Mouse (Mus musculus) limb, embryonic 14.5 days (tissue): ENCODE data around the gene Hist1h3g. TPM values are rescaled to one million over a fixed set of nuclear protein-coding genes. Genes with fewer than 3 reads are reported as not detected.

Experiments
- ATAC-seq: fragments of 200-750 bp; cut with Nextera tagmentation; 2 replicates; pipeline ENCODE4 v1.8.0; 2017; ENCODE audit warnings: low read depth, moderate number of reproducible peaks, moderate TSS enrichment; ENCODE audit not compliant: low FRiP score
- DNase-seq: peaks from one replicate; pipeline ENCODE4 v3.0.0-alpha.2; 2015; ENCODE audit warnings: low spot score
- H3K27ac ChIP-seq: fragments of 300-500 bp; sonication (generic); replicated peaks from 2 replicates; pipeline ENCODE4 v1.5.1; 2014; ENCODE audit warnings: low read depth, mild to moderate bottlenecking, low read length, moderate library complexity, mixed read lengths
- H3K27me3 ChIP-seq: fragments of 300-500 bp; sonication (generic); 2 replicates; pipeline ENCODE4 v1.6.1; 2014; ENCODE audit warnings: low read length, mixed read lengths; ENCODE audit not compliant: control insufficient read depth, insufficient read depth
- H3K36me3 ChIP-seq: fragments of 300-500 bp; sonication (generic); 2 replicates; pipeline ENCODE4 v1.6.1; 2014; ENCODE audit warnings: mild to moderate bottlenecking, low read length, moderate library complexity, mixed read lengths; ENCODE audit not compliant: control insufficient read depth, insufficient read depth
- H3K4me1 ChIP-seq: fragments of 300-500 bp; sonication (generic); 2 replicates; pipeline ENCODE4 v1.6.1; 2014; ENCODE audit warnings: antibody characterized with exemption, low read length, mixed read lengths; ENCODE audit not compliant: control insufficient read depth, insufficient read depth
- H3K4me2 ChIP-seq: fragments of 300-500 bp; sonication (generic); replicated peaks from 2 replicates; pipeline ENCODE4 v1.6.1; 2014; ENCODE audit warnings: low read depth, mild to moderate bottlenecking, low read length, moderate library complexity; ENCODE audit not compliant: severe bottlenecking
- H3K4me3 ChIP-seq: fragments of 300-500 bp; sonication (generic); replicated peaks from 2 replicates; pipeline ENCODE4 v1.5.1; 2014; ENCODE audit warnings: low read length
- H3K9ac ChIP-seq: fragments of 300-500 bp; sonication (generic); 2 replicates; pipeline ENCODE4 v1.6.1; 2014; ENCODE audit warnings: mild to moderate bottlenecking, low read depth, low read length, moderate library complexity; ENCODE audit not compliant: severe bottlenecking
- H3K9me3 ChIP-seq: fragments of 300-500 bp; sonication (generic); 2 replicates; pipeline ENCODE4 v1.6.1; 2016; ENCODE audit warnings: low read length; ENCODE audit not compliant: control insufficient read depth
- POLR2A ChIP-seq: fragments of 200-500 bp; IDR thresholded peaks from 2 replicates; pipeline ENCODE4 v1.8.0; 2012; ENCODE audit warnings: inconsistent platforms, mild to moderate bottlenecking, moderate library complexity, borderline replicate concordance; ENCODE audit not compliant: insufficient read depth, insufficient read length; ENCODE audit errors: extremely low read depth
- WGBS: fragments of 180-500 bp; shearing (Covaris S2); extraction: QIAGEN DNeasy Blood & Tissue Kit; methylation state at CpG from one replicate; pipeline ENCODE4 v1.1.7; 2014; 5-methylcytosine and 5-hydroxymethylcytosine counted together
- polyA plus RNA-seq, 2 experiments: library from polyadenylated mRNA; depleted of rRNA in 1 of 2; stranded (reverse) in 1 of 2; unstranded in 1 of 2; fragments of >200 nt; fragmentation: Nextera tagmentation in 1 of 2; extraction: Ambion mirVana in 1 of 2; gene quantifications; 2 replicates each; pipeline versions ENCODE4 v1.2.1 to v1.2.3; 2012 to 2014

Gene Hist1h3g
- polyA plus RNA-seq, 2 experiments, result 4.1 to 32.6 TPM

GRCm38 (mm10) chr13:23519416-23519815 is 15.8 kb upstream of the Hist1h3g start:
- Histone ChIP-seq H3K27ac (0 out of 2 replicates have a peak overlapping the region, but pooled peaks have one; percentile 48), H3K27me3 (no peaks in the 10 kb centered on the region), H3K9me3 (no peaks in the 10 kb centered on the region), H3K36me3 (no peaks in the 10 kb centered on the region), H3K4me2 (peak overlapping the region; percentile 73), H3K9ac (no peak overlapping the region), H3K4me1 (0 out of 2 replicates have a peak, but pooled peaks cover 4% of the 10 kb centered on the region), H3K4me3 (peak overlapping the region; percentile 52)
- ATAC-seq (0 out of 2 replicates have a peak, but pooled peaks have one; percentile 14), DNase-seq (peak; percentile 94)
- no peak for TF ChIP-seq POLR2A
- under 1% methylated on average over 10 of the region's 10 CpGs for WGBS

- no peaks in the 10 kb centered on the region for H3K27me3 ChIP-seq
- WGBS, result under 1% methylated on average over 14 of the region's 14 CpGs
- no peaks in the 10 kb centered on the region; the same call in 1 of the 2 replicates for H3K4me1 ChIP-seq
- 0 out of 2 replicates have a peak overlapping the region, but pooled peaks have one; percentile 3 for H3K4me2 ChIP-seq
- DNase-seq (peak; percentile 85), ATAC-seq (peak; percentile 5; the same call in 1 of the 2 replicates)
- no peak for TF ChIP-seq POLR2A
- no peaks in the 10 kb centered on the region for H3K36me3 ChIP-seq
- H3K27ac ChIP-seq, result no peak overlapping the region
- no peak overlapping the region for H3K4me3 ChIP-seq
- H3K9me3 ChIP-seq, result no peaks in the 10 kb centered on the region
- H3K9ac ChIP-seq, result no peak overlapping the region
These were observed 13.5 kb upstream of the Hist1h3g start for GRCm38 (mm10) chr13:23521703-23522102.

GRCm38 (mm10) chr13:23523976-23524375 is 11.2 kb upstream of the Hist1h3g start:
- Histone ChIP-seq H3K4me1 (peaks cover 3% of the 10 kb centered on the region), H3K27me3 (no peaks in the 10 kb centered on the region), H3K4me2 (no peak overlapping the region), H3K36me3 (no peaks in the 10 kb centered on the region), H3K4me3 (no peak overlapping the region), H3K27ac (no peak overlapping the region), H3K9me3 (no peaks in the 10 kb centered on the region), H3K9ac (no peak overlapping the region)
- no peak for TF ChIP-seq POLR2A
- DNase-seq, result no peak
- no peak for ATAC-seq
- 59% methylated on average over 5 of the region's 5 CpGs for WGBS

GRCm38 (mm10) chr13:23524654-23525053 is 10.6 kb upstream of the Hist1h3g start:
- Histone ChIP-seq H3K4me1 (peaks cover 6% of the 10 kb centered on the region), H3K4me2 (no peak overlapping the region), H3K9me3 (no peaks in the 10 kb centered on the region), H3K27me3 (no peaks in the 10 kb centered on the region), H3K9ac (no peak overlapping the region), H3K4me3 (no peak overlapping the region), H3K27ac (no peak overlapping the region), H3K36me3 (no peaks in the 10 kb centered on the region)
- TF ChIP-seq POLR2A, result no peak
- WGBS, result 10% methylated on average over 5 of the region's 5 CpGs
- DNase-seq (peak; percentile 85), ATAC-seq (no peak)

- Histone ChIP-seq H3K4me3 (peak overlapping the region; percentile 36), H3K27ac (no peak overlapping the region), H3K36me3 (no peaks in the 10 kb centered on the region), H3K27me3 (no peaks in the 10 kb centered on the region), H3K4me1 (peaks cover 6% of the 10 kb centered on the region), H3K9ac (peak overlapping the region; percentile 28; the same call in 1 of the 2 replicates), H3K4me2 (peak overlapping the region; percentile 40), H3K9me3 (no peaks in the 10 kb centered on the region)
- no peak for TF ChIP-seq POLR2A
- WGBS, result 1% methylated on average over 10 of the region's 10 CpGs
- no peak for ATAC-seq
- no peak for DNase-seq
These were observed 9.3 kb upstream of the Hist1h3g start for GRCm38 (mm10) chr13:23525901-23526300.
